Mouse (Mus musculus) cerebellum, adult 2 months (tissue): ENCODE measurements around the gene Prkce.

ENCODE experiments used
- CTCF ChIP-seq: fragments of 200-500 bp; IDR thresholded peaks from 2 replicates; pipeline ENCODE4 v1.5.1; 2011; ENCODE audit warnings: low read depth, mild to moderate bottlenecking, control low read depth, low read length, moderate library complexity, borderline replicate concordance; ENCODE audit not compliant: insufficient read depth
- POLR2A ChIP-seq: fragments of 200-500 bp; IDR thresholded peaks from 2 replicates; pipeline ENCODE4 v1.6.1; 2011; ENCODE audit warnings: low read length, control low read depth, borderline replicate concordance; ENCODE audit not compliant: insufficient read depth

DNA sequence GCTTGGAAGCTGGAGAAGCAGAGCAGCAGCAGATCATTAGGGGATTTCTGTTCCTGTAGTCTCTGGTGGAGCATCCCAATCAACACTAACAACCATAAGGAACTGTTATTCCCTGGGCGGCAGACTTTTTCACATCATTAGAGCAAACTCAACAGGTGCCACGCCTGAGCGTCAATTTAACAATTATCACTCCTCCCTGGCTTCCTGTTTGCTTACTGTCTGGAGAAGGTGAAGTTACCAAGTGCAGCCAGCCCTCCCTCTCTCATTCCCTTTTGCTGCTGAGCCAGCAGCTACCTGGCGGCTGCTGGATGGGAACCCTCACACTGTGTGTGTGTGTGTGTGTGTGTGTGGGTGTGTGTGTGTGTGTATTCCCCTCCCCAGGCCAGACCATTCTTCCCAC lies 149.6 kb downstream of the Prkce start:
- TF ChIP-seq CTCF: no peak
- no peak for TF ChIP-seq POLR2A
